Mouse (Mus musculus) heart, adult 8-10 months (tissue): ENCODE data around the gene Ccdc61. TPM values are rescaled to one million over a fixed set of nuclear protein-coding genes. Genes with fewer than 3 reads are reported as not detected.
A peak's percentile ranks its signal among the peaks of the same experiment; 100 is the strongest.

Experiments used
- DNase-seq: peaks from one replicate; pipeline ENCODE4 v3.0.0; 2022; ENCODE audit warnings: low spot score
- total RNA-seq, 4 experiments: library from RNA; stranded (reverse); gene quantifications; 2 replicates each; pipeline ENCODE4 v1.2.4; 2022

The Ccdc61 gene
- total RNA-seq, 4 experiments from 2014 or later, result 7.4 to 10.7 (median 8.9) TPM

GRCm38 (mm10) chr7:18858310-18858916 lies 51.8 kb downstream of the Ccdc61 start:
- peak; percentile 75 for DNase-seq

DNA sequence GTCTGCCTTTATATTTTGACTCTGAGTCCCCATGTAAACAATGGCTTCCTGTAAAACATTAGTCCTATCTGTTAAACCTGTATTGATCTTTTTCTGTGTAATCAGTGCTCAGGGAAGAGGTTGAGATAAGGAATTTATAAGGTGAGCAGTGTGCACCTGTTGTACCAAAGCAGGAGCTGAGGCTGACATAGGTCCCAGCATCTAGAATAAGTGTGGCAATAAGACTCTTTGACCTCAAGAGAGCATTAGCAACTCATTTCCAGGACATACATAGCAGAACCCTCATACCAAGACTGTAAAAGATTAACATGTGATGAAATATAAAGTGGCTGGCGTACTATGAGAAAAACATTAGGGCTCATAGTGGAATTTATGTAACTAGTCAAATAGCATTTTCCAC lies 61.8 kb downstream of the Ccdc61 start:
- DNase-seq, result no peak

DNA sequence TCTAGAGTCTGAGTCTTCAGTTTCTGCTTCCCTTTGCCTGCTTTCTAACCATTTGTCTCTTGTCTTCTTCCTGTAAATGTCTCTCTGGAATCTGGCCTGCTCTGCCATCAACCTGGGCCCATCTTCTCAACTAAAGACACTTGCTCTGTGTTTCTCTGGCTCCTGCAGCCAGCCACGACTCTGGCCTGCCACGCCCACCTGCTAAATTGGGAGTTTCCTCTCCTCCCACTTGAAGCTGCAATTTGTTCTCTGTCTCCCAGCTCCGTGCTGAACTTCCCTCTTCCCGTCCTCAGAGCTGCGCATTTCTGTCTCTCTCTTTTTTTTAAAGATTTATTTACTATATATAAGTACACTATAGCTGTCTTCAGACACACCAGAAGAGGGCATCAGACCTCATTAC lies 65.4 kb downstream of the Ccdc61 start:
- peak; percentile 20 for DNase-seq

GRCm38 (mm10) chr7:18841174-18841567 lies 69.0 kb downstream of the Ccdc61 start:
- DNase-seq, result no peak

Other genes with a start within 250 kb of the Ccdc61 start
- gene Psg20, start 224.2 kb downstream of the Ccdc61 start, total RNA-seq, result not detected
- not detected for gene Psg22, start 192.3 kb downstream of the Ccdc61 start, total RNA-seq
- gene Psg19, start 111.9 kb downstream of the Ccdc61 start, total RNA-seq, result not detected
- gene Psg17, start 88.8 kb downstream of the Ccdc61 start, total RNA-seq, result not detected
- 1 to 10 TPM; 5.7 to 7.5 (median 7.0) TPM for gene Mill2, start 70.4 kb downstream of the Ccdc61 start, total RNA-seq
- 1 to 10 TPM; 1.1 to 6.7 (median 1.6) TPM for gene Pglyrp1, start 39.1 kb downstream of the Ccdc61 start, total RNA-seq
- gene Nova2, start 15.5 kb upstream of the Ccdc61 start, total RNA-seq, result 1 to 10 TPM; 3.2 to 5.5 (median 5.1) TPM
- not detected for gene Nanos2, start 77.0 kb upstream of the Ccdc61 start, total RNA-seq
- gene Mypop, start 80.8 kb upstream of the Ccdc61 start, total RNA-seq, result 1 to 10 TPM; 3.6 to 4.3 (median 4.3) TPM
- gene Irf2bp1, start 93.6 kb upstream of the Ccdc61 start, total RNA-seq, result 10 to 100 TPM; 20.6 to 24.3 (median 22.9) TPM
- not detected for gene Foxa3, start 113.1 kb upstream of the Ccdc61 start, total RNA-seq
- 10 to 100 TPM; 79.6 to 99.9 (median 98.8) TPM for gene Sympk, start 114.0 kb upstream of the Ccdc61 start, total RNA-seq
- not detected for gene Rsph6a, start 144.3 kb upstream of the Ccdc61 start, total RNA-seq
- gene Dmwd, start 165.8 kb upstream of the Ccdc61 start, total RNA-seq, result 10 to 100 TPM; 49.9 to 57.5 (median 54.0) TPM
- gene Dmpk, start 173.4 kb upstream of the Ccdc61 start, total RNA-seq, result 100 to 1,000 TPM; 532 to 655 (median 581) TPM
- gene Six5, start 184.2 kb upstream of the Ccdc61 start, total RNA-seq, result 1 to 10 TPM; 5.8 to 9.9 (median 7.8) TPM
- not detected for gene Gm4969, start 208.0 kb upstream of the Ccdc61 start, total RNA-seq
- 1 to 10 TPM; 4.2 to 6.0 (median 5.3) TPM for gene Fbxo46, start 209.4 kb upstream of the Ccdc61 start, total RNA-seq
- gene Qpctl, start 238.9 kb upstream of the Ccdc61 start, total RNA-seq, result 1 to 10 TPM; 4.1 to 4.7 (median 4.5) TPM
- 10 to 100 TPM; 63.5 to 76.4 (median 68.8) TPM for gene Snrpd2, start 239.3 kb upstream of the Ccdc61 start, total RNA-seq